Mouse (Mus musculus) frontal cortex, postnatal 25 days (tissue): ENCODE results near the gene Gm6899.
A peak's percentile ranks its signal among the peaks of the same experiment; 100 is the strongest.

Experiments used
- DNase-seq, 2 experiments: peaks; one replicate each; pipeline ENCODE4 v3.0.0; 2022; ENCODE audit warnings: low spot score in 2 of 2

Gm6899 gene

DNA sequence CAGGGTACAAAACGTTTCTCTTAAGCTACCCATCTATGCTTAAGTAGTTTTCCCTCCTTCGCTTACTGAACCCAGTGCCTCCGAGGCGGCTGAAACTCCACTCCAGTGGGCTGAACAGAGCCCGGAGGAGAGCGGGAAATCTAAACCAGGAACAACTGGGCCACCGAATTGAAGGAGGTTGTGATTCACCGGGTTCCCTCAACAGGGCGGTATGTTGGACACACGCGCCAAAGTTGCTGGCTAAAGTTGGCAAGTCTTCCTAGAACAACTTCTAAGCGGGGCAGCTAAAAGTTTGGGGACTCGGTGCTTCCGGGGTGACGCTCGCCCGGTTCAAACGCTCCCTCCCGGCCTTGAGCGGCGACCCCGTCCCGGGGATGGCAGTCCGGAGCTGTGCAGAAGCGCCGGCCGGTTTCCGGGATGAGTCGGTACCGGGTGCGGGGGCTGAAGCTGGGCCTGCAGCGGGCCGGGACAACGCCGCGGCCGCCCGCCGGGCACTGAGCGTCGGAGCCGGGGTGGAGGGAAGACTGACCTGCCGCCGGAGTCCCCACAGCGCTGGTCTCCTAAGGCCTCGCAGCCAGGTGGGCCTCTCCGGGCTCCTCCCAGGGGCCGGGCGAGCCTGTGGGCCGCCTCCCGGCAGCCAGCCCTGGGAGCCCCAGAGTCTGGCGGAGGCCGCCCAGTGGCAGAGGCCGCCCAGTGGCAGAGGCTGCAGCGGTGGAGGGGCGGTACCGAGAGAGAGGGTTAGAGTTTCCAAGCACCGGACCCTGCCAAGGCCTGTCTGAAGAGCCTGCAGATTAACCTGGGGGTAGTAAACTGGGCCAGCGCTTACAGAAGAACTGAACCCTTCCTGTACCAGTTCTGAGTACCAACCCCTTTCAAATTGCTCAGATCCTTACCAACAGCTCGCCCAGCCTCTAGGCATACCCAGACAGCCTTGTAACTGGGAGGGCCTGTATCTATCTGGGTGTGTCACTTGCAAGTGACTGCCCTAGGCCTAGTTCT, at the start of gene Gm6899, which contains the start of gene Vrk2:
Gene Gm6899 (plus strand): TSS at position 181 of the 999 bp plus-strand sequence.
Gene Vrk2 (minus strand): TSS at position 939 of the 999 bp plus-strand sequence.
- peak in 1 of 2 experiments; percentile 30 for DNase-seq

DNA sequence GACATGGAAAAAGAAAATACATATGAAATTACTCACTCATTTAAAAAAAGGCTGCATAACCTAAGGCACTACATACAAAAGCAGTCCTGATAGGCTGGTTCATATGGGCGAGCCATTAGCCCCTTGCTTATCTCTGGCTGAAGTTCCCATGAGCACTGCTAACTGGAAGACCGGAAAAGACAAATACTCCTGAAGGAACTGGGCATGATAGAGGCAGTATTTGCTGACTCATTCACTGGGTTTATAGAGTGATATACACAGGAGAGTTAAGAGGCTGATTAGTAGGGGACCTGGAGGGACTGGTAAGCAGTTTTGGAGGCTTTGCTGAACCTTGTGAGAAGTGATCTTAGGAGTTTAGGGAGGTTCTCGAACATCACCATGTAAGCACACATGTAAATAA, 41.5 kb upstream of the Gm6899 start:
- DNase-seq, result no peak

DNA sequence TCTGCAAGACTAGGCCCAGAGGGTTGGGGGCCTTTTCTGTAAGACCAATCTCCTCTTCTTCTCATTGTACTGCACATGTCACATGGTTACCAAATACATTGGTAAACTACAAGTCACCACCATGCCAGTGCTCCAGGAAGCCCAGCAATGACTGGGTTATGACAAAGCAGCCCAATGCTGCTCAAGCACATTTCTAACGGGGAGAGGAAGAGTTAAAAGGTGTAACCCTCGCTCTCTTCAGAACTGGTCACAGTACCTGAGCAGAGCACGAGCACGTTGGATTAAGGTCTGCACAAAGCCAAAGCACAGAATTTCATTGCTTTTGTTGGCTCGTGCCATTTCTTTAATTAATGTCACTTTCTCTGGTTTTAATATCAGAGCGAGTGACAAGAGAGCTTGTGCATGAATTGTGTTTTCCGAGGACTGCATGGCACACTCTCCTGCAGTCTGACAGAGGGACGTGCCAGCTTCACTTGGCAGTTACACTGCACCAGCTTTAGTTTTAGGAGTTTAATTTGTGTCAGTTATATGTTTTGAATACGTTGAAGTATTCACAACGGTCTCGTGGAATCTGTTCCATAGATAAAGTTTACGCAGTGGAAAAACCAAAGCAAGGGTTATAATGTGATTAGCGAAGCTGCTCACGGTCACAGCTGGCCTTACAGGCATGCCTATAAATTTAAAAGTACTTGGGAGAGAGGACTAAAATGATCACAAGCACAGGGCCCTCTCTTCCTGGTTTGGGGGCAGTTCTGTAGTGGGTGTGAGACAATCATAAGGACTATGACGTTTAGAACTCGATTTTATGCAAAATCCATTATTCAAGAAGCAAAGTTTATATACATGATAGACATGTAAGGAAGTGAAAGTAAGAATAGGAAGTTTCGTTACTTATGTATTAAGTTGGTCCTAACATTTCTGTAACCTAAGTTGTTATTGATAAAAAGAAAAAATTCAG, 7.4 kb upstream of the Gm6899 start:
- DNase-seq, result no peak

DNA sequence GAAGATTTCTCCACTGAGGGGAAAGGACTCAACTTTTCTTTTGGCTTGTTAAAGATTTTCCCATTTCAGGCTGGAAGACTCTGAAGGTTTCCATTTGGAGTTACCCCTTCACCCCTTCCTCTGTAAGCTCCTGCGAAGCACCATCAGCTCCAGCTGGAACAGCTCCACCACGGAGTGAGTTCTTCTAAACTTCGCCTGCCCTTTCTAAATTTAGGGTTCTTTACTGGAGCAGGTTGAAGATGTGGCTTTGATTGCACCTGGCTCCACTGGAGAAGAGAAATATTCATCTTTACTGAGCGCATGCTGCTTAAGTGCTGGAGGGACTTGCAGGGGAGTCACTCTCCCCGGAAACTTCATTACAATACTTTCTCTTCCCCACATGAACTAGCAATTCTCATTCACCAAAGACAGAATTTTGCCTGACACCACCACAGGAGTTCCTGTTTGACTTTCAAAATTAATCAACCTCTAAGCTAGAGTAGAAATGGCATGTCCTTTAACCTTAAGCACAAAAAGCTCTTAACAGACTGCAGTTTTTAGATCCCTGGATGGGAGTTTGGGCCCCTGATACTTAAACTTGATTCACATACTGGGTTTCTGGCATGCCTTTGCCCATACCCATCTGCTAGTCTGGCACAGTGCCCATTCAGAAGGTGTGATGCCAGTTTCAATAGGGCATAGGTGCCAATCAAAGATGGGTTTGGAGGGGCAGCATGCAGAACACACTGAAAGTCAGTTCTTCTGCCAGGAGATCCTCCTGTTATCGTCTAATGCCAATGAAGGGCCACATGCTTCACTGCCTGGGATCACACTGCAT, 6.5 kb upstream of the Gm6899 start:
- DNase-seq, result no peak

DNA sequence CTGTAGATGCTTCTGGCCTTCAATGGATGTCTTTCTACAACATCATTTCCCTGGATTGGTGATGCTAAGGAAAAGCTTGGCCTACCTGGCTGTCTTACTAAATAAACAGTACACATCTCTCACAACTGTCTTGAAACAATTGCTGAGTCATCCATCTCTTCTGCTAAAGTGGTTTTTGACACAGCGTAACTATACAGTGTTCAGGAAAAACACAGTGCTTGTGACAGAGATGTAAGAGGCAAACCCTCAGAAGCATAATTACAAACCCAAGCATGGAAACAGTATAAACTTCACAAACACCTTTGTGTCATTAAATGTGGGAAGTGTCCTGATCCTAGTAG, 5.9 kb upstream of the Gm6899 start:
- DNase-seq, result no peak

DNA sequence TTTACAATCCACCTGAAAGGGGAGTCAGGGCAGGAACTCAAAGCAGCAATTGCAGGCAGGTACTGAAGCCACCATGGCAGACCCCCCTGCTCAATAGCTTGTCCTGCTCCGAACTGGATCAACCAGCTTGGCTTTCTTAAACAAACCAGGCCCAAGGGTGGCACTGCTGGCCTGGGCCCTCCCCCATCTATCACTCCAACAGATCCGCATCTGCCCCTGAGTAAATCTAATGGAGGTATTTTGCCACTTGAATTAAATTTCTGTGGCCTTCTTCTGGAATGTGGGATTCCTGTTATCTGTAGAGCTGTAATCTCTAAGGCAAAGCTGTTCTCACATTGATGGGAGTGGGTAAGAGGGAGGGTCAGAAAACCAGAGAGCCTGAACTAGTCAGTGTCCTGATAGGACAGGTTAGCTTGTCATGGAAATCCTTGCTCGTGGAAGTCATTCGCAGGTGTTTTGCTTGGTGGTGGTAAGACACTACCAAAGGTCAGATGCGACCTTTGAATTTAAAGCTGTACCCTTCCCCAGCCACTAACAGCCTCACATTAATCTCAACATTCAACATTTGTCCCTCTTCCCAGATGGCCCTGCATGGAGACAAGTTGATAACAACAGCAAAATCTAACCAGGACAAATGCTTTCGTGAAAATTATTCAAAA, 517 bp upstream of the Gm6899 start:
- DNase-seq, result no peak

DNA sequence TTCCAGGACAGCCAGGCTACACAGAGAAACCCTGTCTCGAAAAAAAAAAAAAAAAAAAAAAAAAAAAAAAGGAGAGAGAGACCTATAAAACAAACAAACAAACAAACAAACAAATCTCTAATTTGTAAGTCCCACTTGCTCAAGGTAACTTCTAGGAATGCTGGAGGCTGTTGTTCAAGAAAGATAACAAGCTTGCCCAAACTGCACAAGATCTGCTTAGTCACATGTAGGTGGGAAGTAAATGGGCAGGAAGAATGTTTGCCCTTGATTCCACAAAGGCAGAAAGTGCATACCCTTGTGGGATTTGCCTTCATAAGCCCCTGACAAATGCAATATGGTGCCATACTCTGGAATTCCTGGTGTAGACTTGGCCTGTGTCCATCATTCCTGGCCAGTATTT, 1.4 kb downstream of the Gm6899 start:
- DNase-seq, result no peak

DNA sequence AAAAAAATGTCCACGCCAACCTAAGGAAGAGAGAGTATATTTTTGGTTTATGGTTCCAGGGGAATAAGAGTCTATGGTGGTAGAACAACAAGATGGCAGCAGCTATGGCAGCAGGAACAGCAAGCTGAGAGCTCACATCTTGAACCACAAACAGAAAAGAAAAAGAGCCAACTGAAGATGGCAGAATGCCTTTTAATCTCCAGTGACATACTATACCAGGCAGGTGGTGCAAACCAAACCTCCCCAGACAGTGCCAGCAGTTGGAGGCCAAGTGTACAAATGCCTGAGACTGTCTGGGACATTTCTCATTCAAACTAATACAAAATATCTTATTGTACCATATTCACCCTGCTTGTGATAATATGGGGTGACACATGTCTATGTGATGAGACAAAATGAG, 3.1 kb downstream of the Gm6899 start:
- DNase-seq, result no peak

DNA sequence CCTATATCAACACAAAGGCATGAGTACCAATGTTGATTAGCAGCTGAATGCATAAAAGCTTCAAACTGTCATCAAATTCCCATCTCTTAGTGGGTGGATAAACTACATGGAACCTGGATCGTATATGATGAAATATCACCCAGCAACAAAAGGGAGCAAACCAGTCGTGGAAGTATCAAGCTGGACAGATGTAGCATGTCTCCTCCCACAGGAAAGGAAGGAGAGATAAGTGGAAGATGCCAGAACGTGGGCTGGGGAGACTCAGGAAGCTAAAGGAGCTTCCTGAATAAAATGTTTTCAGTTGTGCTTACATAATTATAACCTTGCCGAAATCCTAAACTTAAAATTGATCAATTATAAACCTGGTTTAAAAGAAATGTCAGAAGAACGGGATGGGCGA, 4.1 kb downstream of the Gm6899 start:
- no peak for DNase-seq

DNA sequence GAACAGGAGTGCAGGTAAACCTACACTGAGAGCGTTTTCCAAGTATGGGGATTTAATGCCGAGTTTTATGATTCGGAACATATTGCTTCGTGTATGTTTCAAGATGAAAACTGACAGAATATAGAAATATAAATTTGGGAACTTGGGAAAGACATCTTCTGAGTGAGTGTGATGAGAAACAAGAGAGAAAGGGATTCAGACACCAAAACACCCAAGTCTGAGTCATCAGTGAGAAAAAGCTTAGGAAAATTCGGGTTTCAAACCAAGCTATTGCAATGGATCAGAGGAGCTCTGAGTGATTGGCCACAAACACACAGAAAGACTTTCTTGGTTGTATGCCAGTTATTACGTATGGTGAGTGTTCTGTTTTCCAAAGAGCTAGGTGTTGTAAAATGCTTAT, 4.7 kb downstream of the Gm6899 start:
- DNase-seq, result no peak

DNA sequence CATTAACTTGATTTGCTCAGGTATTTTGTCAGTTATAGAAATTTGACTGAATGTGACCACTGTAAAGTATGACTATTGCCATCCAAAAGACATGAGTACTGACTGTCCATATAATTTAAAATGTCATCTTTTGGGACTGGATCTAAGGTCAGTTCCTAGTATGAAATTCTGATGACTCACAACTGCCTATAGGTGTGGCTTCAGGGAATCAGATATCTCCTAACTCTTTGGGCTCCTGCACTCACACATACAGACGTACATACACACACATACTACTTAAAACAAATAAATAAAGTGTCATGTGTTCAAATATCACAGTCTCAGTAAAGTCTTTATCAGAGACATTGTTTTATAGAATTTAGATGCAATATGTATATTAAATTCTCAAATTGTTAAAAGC, 5.8 kb downstream of the Gm6899 start:
- no peak for DNase-seq

DNA sequence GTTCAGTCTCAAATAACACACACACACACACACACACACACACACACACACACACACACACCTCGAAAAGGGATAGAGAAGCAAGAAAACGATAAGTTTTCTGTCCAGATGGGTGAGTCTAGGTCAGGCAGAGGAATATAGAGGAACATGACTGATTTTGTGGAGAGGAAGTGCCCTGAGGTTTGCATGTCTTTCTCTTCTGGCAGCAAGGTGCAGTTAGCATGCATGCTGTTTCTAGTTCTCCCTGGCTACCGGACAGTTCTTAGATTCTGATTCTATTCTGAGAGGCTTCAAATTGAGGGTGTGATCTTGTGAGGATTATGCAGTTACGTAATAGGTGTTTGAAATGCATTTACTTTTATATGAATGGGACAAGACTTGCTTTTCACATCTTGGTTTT, 7.7 kb downstream of the Gm6899 start:
- DNase-seq, result no peak

DNA sequence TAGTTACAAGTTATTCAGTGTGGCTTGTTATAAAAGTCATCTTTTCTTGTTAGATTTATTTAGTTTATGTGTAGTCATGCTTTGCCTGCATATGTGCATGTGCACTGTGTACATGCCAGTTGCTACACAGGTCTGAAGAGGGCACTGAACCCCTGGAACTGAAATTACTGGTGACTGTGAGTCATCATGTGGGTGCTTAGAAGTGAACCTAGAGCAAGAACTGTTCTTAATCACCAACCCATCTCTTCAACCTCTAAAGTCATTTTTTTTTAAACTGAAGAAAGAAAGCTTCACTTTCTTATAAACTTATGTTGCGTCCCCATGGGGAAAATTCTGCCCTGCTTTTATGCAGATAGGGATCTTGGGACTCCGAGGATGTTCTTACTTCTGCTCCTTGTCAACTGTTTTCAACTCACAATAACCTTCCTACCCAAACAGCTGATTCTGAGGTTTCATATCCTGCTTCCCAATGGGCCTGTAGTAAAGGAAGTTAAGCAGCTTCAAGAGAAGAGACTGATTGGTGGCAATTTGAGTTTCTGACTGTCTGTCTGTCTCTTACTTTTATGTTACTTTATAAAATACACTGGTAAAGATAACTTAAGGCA, 8.6 kb downstream of the Gm6899 start:
- no peak for DNase-seq

DNA sequence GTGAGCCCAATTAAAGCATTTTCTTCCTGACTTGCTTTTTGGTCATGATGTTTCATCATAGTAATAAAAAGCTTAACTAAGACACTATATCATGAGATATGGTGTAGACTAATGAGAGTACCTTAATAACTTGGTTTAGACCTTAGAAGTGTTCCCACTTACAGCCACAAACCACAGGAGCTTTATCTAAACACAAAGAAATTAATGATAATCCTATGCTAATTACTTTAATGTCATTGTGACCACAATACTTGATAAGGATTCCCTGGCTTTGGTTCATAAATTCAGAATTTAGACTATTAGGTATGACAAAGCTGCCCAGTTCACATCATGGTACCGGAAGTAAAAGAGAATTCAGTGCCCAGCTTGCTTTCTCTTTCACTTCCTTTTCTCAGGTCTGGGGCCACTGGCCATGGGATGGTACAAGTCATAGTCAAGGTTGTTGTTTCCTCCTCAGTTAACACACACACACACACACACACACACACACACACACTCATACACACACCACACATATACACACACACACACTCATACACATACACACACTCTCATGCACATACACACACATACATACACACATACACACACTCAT, 11.1 kb downstream of the Gm6899 start:
- no peak for DNase-seq

DNA sequence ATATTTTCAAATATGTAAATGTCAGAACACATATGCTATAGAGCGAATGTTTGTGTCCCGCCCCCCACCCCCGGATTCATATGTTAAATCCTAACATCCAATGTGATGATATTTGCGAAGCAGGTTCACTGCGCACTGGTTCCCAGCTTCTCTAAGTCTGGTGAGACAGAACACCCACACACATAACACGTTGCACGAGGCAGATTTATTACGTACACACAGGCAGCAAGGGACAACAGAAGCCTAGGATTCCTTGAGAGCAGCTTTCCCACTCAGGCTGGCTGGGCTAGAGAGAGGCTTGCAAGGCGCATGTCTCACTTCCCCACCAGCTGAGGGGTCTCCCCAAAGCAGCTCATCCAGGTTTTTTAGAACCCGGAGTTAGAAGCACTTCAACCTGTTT, 15.8 kb downstream of the Gm6899 start:
- no peak for DNase-seq

DNA sequence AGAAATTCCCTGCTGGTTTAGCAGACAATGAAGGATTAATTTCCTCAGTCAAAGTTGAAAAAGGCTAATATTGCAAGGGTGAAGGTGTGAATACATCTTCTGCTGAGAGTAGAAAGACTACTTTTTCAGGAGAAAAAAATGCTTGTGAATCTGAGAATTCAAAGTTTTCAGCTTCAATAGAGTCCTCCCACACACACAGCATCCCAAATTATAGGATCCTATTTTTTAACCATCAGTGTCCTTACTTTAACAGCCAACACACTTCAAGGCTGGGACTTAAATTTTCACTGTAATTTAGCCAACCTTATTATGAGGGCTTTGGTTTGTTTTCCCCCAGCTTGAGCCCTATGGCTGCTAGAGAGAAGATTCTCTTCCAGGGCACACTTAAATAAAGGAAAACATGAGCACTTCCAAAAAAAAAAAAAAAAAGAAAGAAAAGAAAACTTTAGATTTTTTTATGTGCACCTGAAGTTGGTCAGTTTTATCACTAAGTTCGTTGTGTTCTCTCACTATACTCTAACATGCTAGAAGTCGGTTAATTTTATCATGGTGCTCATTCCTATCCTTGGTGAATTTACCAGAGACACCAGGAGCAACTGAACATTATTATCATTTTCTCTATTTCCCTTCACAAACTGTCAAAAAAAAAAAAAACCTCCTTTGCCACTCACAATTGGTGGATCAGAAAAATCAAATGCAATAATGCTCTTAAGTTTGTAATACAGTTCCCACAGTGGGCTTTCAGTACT, 25.6 kb downstream of the Gm6899 start:
- DNase-seq, result no peak

DNA sequence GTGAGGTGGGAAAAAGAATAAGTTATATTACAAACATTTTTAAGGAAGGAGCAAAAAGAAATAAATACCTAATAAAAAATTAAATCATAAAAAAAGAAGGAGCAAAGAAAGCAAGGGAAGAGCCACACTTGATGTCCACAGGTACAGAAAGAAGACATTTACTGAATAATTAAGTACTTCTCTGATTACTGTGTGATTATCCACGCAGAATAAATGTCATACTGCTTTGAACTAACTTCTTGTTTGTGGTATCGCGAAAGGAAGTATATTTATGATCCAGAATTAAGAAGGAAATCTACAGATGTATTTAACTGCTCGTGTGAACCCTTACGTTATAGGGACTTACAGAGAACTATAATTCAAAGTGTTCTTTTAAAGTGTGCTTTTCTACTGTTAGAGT, 29.7 kb downstream of the Gm6899 start:
- no peak for DNase-seq

DNA sequence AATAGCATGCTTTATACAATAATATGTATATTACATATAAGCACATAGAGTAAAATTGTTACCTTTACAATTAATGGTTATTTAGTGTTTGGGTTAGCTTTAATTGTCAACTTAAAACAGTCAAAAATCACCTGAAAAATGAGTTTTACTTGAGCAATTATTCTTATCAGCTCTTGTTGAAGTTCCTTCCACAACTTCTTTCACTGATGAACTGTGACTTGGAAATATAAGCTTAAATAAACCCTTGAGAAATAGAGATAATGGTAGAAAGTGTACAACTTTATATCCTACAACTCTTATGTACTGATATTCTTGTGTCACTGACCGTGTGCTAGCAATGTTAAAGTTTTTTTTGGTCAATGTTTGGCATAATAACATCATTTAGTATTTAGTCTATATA, 43.2 kb downstream of the Gm6899 start:
- no peak for DNase-seq

DNA sequence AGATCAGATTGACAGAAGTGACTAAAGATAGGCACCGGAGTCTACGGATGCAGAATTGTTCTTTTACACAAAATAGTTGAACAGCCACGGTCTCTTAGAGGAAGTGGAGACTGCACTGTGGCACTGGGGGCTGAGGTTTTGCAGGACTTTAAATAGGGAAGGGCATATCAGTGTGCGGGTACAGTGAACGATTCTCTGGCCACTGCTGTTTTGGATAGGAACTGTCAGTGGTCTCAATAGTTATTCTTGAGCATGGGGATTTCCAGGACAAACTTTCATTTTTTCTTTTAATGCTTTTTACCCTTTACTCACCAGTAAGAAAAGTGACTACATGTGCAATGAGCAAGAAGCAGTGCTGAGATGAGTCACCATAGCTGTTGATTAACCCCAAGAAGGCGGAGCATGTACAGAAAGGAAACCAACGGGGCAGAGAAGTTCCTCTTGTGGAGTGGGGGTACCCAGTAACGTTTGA, 47.3 kb downstream of the Gm6899 start:
- no peak for DNase-seq
